Mouse (Mus musculus) cortical plate, adult 2 months (tissue): ENCODE data around the gene Erc2.

Source experiments
- CTCF ChIP-seq: fragments of 200-500 bp; IDR thresholded peaks from 2 replicates; pipeline ENCODE4 v1.5.1; 2011; ENCODE audit warnings: mild to moderate bottlenecking, control low read depth, low read length; ENCODE audit not compliant: insufficient read depth; ENCODE audit errors: extremely low read depth
- POLR2A ChIP-seq: fragments of 200-500 bp; IDR thresholded peaks from 2 replicates; pipeline ENCODE4 v1.6.1; 2011; ENCODE audit warnings: mild to moderate bottlenecking, low read length, control low read depth; ENCODE audit not compliant: insufficient read depth; ENCODE audit errors: extremely low read depth

- TF ChIP-seq CTCF = no peak
- no peak for TF ChIP-seq POLR2A
Observed at GRCm38 (mm10) chr14:27805064-27805463, 182.8 kb downstream of the Erc2 start.
